Mouse (Mus musculus) lung, postnatal 4 days (tissue): Measurements from ENCODE around the gene Gm5767.

Source experiments
- DNase-seq, 2 experiments: peaks; one replicate each; pipeline ENCODE4 v3.0.0; 2021

Gm5767 gene

GRCm38 (mm10) chr16:8680470-8680869, at the start of gene Gm5767:
Gene Gm5767 (plus strand): TSS chr16:8680770.
- no peak for DNase-seq

GRCm38 (mm10) chr16:8631428-8631827, 49.1 kb upstream of the Gm5767 start:
- DNase-seq, result no peak

- no peak for DNase-seq
Observed at GRCm38 (mm10) chr16:8636867-8637216, 43.7 kb upstream of the Gm5767 start.

- DNase-seq, result peak; percentile 86 to 91
Observed at GRCm38 (mm10) chr16:8637217-8638051, 43.1 kb upstream of the Gm5767 start, which contains the start of the genes Pmm2 and Tmem186. Gene Pmm2 (plus strand): TSS chr16:8637674. Gene Tmem186 (minus strand): TSS chr16:8637712.

GRCm38 (mm10) chr16:8638131-8638530, 42.4 kb upstream of the Gm5767 start:
- DNase-seq, result no peak

GRCm38 (mm10) chr16:8639466-8640191, 40.9 kb upstream of the Gm5767 start:
- DNase-seq, result no peak

- peak in 1 of 2 experiments; percentile 56 for DNase-seq
Observed at GRCm38 (mm10) chr16:8643855-8644254, 36.7 kb upstream of the Gm5767 start.

GRCm38 (mm10) chr16:8645546-8645945, 35.0 kb upstream of the Gm5767 start:
- no peak for DNase-seq

GRCm38 (mm10) chr16:8650007-8650406, 30.6 kb upstream of the Gm5767 start:
- no peak for DNase-seq

GRCm38 (mm10) chr16:8655108-8655507, 25.5 kb upstream of the Gm5767 start:
- DNase-seq, result no peak

GRCm38 (mm10) chr16:8655599-8655998, 25.0 kb upstream of the Gm5767 start:
- no peak for DNase-seq

GRCm38 (mm10) chr16:8656256-8656655, 24.3 kb upstream of the Gm5767 start:
- DNase-seq, result no peak

GRCm38 (mm10) chr16:8658349-8658748, 22.2 kb upstream of the Gm5767 start:
- DNase-seq, result no peak

- no peak for DNase-seq
Observed at GRCm38 (mm10) chr16:8658764-8659163, 21.8 kb upstream of the Gm5767 start.

- DNase-seq, result peak in 1 of 2 experiments; percentile 65
Observed at GRCm38 (mm10) chr16:8663022-8663421, 17.5 kb upstream of the Gm5767 start.

- no peak for DNase-seq
Observed at GRCm38 (mm10) chr16:8663606-8664539, 16.7 kb upstream of the Gm5767 start.

- DNase-seq, result no peak
Observed at GRCm38 (mm10) chr16:8665367-8665766, 15.2 kb upstream of the Gm5767 start.

GRCm38 (mm10) chr16:8666452-8666851, 14.1 kb upstream of the Gm5767 start:
- peak; percentile 72 to 82 for DNase-seq

GRCm38 (mm10) chr16:8667261-8667660, 13.3 kb upstream of the Gm5767 start:
- DNase-seq, result peak; percentile 62 to 75

- peak in 1 of 2 experiments; percentile 51 for DNase-seq
Observed at GRCm38 (mm10) chr16:8667814-8668213, 12.8 kb upstream of the Gm5767 start.

GRCm38 (mm10) chr16:8668386-8668785, 12.2 kb upstream of the Gm5767 start:
- DNase-seq, result no peak

- DNase-seq, result no peak
Observed at GRCm38 (mm10) chr16:8669432-8669831, 11.1 kb upstream of the Gm5767 start.
